Mouse (Mus musculus) bone marrow macrophage, adult 2 months (primary cell): ENCODE results near the gene Cryba4.

Experiments
- CTCF ChIP-seq: IDR thresholded peaks from 2 replicates; pipeline ENCODE4 v1.5.1; 2012; ENCODE audit warnings: low read depth, mild to moderate bottlenecking, low read length, moderate library complexity
- POLR2A ChIP-seq: IDR thresholded peaks from 2 replicates; pipeline ENCODE4 v1.6.1; 2012; ENCODE audit warnings: mild to moderate bottlenecking, low read depth, low read length, borderline replicate concordance

DNA sequence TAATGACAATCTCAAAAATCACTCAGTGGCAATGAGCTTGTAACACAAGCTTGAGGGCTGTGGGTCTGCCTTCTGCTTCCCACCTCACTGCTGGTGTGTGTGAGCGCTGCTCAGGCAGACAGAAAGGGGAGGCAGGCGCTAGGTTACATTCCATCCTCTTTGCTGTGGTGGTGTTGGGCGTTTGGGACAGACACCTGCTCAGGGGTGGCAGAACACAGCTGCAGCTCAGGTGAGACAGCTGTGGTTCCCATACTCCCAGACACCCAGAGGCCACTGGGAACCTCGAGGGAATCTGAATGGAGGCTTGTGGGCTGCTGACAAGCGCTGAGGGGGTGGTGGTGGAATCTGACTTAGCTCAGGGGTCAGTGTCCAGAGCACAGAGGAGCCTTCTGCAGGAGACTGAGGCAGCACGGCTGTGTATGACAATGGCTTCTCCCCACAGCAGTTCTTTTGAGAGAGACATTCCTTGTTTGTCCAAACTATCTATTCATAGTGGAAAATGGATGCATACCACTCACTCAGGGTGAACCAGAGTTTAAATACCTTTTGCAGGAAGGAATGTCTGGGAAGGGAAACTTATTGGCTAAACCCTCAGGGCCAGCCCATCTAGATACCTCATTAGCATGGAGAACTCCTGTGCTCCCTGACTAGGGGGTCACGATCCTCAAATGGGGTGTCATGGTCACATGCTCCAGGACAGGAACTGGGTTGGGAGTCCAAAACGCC, 7.3 kb downstream of the Cryba4 start:
- TF ChIP-seq POLR2A (no peak), CTCF (no peak)
